Mouse (Mus musculus) adrenal gland, postnatal 0 days (tissue): Measurements from ENCODE around the gene Gm7951. TPM values are rescaled to one million over a fixed set of nuclear protein-coding genes. Genes with fewer than 3 reads are reported as not detected.

Experiments used
- polyA plus RNA-seq: library from polyadenylated mRNA; unstranded; fragments of >200 nt; fragmentation: Nextera tagmentation; extraction: Ambion mirVana; gene quantifications from 2 replicates; pipeline ENCODE4 v1.2.1, GENCODE M21; 2015

The Gm7951 gene
- not detected in 2 replicates for polyA plus RNA-seq

DNA sequence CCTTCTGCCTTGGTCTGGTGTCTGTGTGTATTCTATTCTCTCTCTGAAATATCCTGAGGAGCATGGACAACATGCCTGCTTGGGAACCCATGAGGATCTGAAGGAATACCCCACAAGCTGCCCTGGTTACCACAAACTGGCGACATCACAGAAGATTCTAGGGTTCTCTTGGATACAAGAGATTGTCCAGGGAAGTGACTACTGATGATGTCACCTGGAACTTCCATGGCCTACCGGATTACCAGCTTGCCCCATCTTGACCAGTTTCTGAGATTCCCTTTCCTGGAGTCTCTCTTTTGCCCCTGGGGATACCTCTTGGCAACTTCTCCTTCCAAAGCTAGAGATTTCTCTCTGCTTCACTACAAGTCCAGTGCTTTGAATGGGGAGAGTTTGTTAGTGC, at the start of gene Gm7951:
TSS of gene Gm7951 (minus strand) at position 101 of the 400 bp plus-strand sequence.

DNA sequence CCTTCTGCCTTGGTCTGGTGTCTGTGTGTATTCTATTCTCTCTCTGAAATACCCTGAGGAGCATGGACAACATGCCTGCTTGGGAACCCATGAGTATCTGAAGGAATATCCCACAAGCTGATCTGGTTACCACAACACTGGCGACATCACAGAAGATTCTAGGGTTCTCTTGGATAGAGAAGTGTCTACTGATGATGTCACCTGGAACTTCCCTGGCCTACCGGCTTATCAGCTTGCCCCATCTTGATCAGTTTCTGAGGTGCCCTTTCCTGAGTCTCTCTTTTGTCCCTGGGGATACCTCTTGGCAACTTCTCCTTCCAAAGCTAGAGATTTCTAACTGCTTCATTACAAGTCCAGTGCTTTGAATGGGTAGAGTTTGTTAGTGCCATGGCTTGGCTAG, 45.4 kb upstream of the Gm7951 start, which contains the start of gene Gm17027:
TSS of gene Gm17027 (minus strand) at position 101 of the 400 bp plus-strand sequence.

Other genes with a start within 250 kb of the Gm7951 start
- gene Gm7980, start 210.1 kb downstream of the Gm7951 start, polyA plus RNA-seq: not detected in 2 replicates
- gene 1700049E17Rik1, start 192.4 kb downstream of the Gm7951 start, polyA plus RNA-seq: not detected in 2 replicates
- gene 1700024B05Rik, start 173.4 kb downstream of the Gm7951 start, polyA plus RNA-seq: not detected in 2 replicates
- gene Gm6401, start 149.4 kb downstream of the Gm7951 start, polyA plus RNA-seq: not detected in 2 replicates
- not detected in 2 replicates for gene Gm3543, start 134.0 kb downstream of the Gm7951 start, polyA plus RNA-seq
- gene Gm17027, start 45.3 kb upstream of the Gm7951 start, polyA plus RNA-seq: not detected in 2 replicates
- gene Gm3573, start 73.4 kb upstream of the Gm7951 start, polyA plus RNA-seq: not detected in 2 replicates
- not detected in 2 replicates for gene Gm17026, start 142.7 kb upstream of the Gm7951 start, polyA plus RNA-seq
- not detected in 2 replicates for gene Gm9611, start 180.0 kb upstream of the Gm7951 start, polyA plus RNA-seq
- gene Gm7995, start 192.8 kb upstream of the Gm7951 start, polyA plus RNA-seq: not detected in 2 replicates